10 mouse cellular contexts compared by ENCODE assay signal in the genomic region with DNA sequence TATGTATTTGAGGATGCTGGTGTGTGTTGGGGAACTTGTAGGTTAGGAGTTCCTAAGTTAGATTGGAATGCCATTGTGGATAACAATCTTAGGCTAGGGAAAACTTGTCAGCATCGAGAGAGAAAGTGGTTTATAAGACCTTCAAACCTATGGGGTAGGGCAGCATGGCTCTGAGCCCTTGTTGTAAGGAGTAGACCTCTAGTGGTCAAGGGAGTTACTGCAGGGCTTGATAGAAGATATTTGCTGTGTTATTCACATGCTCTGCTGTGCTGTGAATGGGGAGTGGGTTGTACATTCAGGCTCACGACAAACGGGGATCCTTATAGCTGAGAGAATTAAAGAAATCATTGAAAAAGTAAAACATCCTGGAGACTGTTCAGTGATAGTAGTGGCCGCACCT. TPM values are rescaled to one million over a fixed set of nuclear protein-coding genes. Genes with fewer than 3 reads are reported as not detected.
A peak's percentile ranks its signal among the peaks of the same experiment; 100 is the strongest.
DNase-seq lines count a peak whose midpoint lies in the region; ATAC-seq and TF ChIP-seq lines count a peak whose summit lies in the region.
"Had no signal": no experiment of that assay in that cellular context is flagged by ENCODE, and none has a peak within 500 bp of the region (broad histone marks: within the 10 kb centered on the region; RNA-seq: fewer than 3 reads in every experiment).

No protein-coding gene starts in this region.

- H3K4me1 ChIP-seq in liver, adult 2 months (ENCODE audit: control insufficient read depth, insufficient read depth, low read length) = peaks cover 3% of the 10 kb centered on the region
- 0 out of 2 replicates have a peak, but pooled peaks cover 2% of the 10 kb centered on the region for H3K4me1 ChIP-seq in liver, embryonic 11.5 days (replicated peaks; ENCODE audit: control insufficient read depth, insufficient read depth, low read length)
- H3K4me1 ChIP-seq in liver, postnatal 0 days (ENCODE audit: insufficient read depth) = no peaks in the 10 kb centered on the region

- TF ChIP-seq EP300 in liver, postnatal 0 days (IDR thresholded peaks at IDR 0.05; ENCODE audit: low read depth) = no peak

- H3K4me3 ChIP-seq in liver, adult 2 months (ENCODE audit: insufficient read depth, low read depth, low read length) = no peak overlapping the region
- H3K4me3 ChIP-seq in liver, embryonic 11.5 days (ENCODE audit: low read depth, low read length) = no peak overlapping the region
- H3K4me3 ChIP-seq in liver, postnatal 0 days (ENCODE audit: low read depth, low read length) = no peak overlapping the region
- H3K4me3 ChIP-seq: heart, embryonic 15.5 days; neural tube, embryonic 12.5 days had no signal

- peak; percentile 56; the same call in 1 of the 2 replicates for TF ChIP-seq CTCF in liver, adult 2 months (IDR thresholded peaks at IDR 0.05; ENCODE audit: low read depth, low read length)
- TF ChIP-seq CTCF in liver, postnatal 0 days (IDR thresholded peaks at IDR 0.05; ENCODE audit: low read depth) = peak; percentile 80

- no peaks in the 10 kb centered on the region for H3K27me3 ChIP-seq in liver, adult 2 months (ENCODE audit: control insufficient read depth, insufficient read depth, low read length)
- H3K27me3 ChIP-seq in liver, embryonic 11.5 days (replicated peaks; ENCODE audit: control insufficient read depth, insufficient read depth, low read length) = no peaks in the 10 kb centered on the region
- H3K27me3 ChIP-seq in liver, postnatal 0 days (ENCODE audit: insufficient read depth, low read length) = no peaks in the 10 kb centered on the region
- H3K27me3 ChIP-seq: heart, embryonic 15.5 days; neural tube, embryonic 12.5 days had no signal

- H3K79me2 ChIP-seq in liver, adult 2 months (ENCODE audit: control insufficient read depth, insufficient read depth, low read length) = no peaks in the 10 kb centered on the region

- no peak for TF ChIP-seq POLR2A in liver, adult 2 months (IDR thresholded peaks at IDR 0.05; ENCODE audit: extremely low read depth, insufficient read depth, low read length)

- H3K9me3 ChIP-seq in liver, embryonic 11.5 days (ENCODE audit: control insufficient read depth, low read length) = no peaks in the 10 kb centered on the region
- no peaks in the 10 kb centered on the region for H3K9me3 ChIP-seq in liver, postnatal 0 days (ENCODE audit: low read length)
- H3K9me3 ChIP-seq: heart, embryonic 15.5 days; neural tube, embryonic 12.5 days had no signal

- intact Hi-C loops in heart, postnatal 14 days (cut with DNase I) = loop anchor here (1.0 to 10.0 kb wide), 2 partner anchors 435 to 673 kb away; no protein-coding TSS in a partner anchor

- H3K27ac ChIP-seq in liver, adult 2 months (replicated peaks; ENCODE audit: insufficient read depth, low read depth, low read length) = no peak overlapping the region
- H3K27ac ChIP-seq in liver, embryonic 11.5 days (ENCODE audit: low read depth, low read length) = no peak overlapping the region
- H3K27ac ChIP-seq in liver, postnatal 0 days (ENCODE audit: low read depth) = no peak overlapping the region
- H3K27ac ChIP-seq: heart, embryonic 15.5 days; neural tube, embryonic 12.5 days had no signal

- H3K36me3 ChIP-seq in liver, adult 2 months (ENCODE audit: control insufficient read depth, insufficient read depth, low read length) = no peaks in the 10 kb centered on the region
- no peaks in the 10 kb centered on the region for H3K36me3 ChIP-seq in liver, embryonic 11.5 days (ENCODE audit: control insufficient read depth, insufficient read depth, low read length)
- no peaks in the 10 kb centered on the region for H3K36me3 ChIP-seq in liver, postnatal 0 days (replicated peaks; ENCODE audit: insufficient read depth, low read length)
- H3K36me3 ChIP-seq: heart, embryonic 15.5 days; neural tube, embryonic 12.5 days had no signal

- no peak for ATAC-seq in liver, embryonic 11.5 days (replicated peaks; ENCODE audit: low FRiP score)
- no peak for ATAC-seq in liver, postnatal 0 days

- 43% methylated on average over 4 of the region's 4 CpGs for WGBS in liver, adult 2 months
- WGBS in liver, embryonic 11.5 days = 35% methylated on average over 4 of the region's 4 CpGs
- 34% methylated on average over 4 of the region's 4 CpGs for WGBS in liver, postnatal 0 days (ENCODE audit: insufficient replicate concordance)

- H3K9ac ChIP-seq in liver, adult 2 months (ENCODE audit: low read depth, low read length) = no peak overlapping the region
- H3K9ac ChIP-seq in liver, embryonic 11.5 days (ENCODE audit: low read depth, low read length) = no peak overlapping the region
- H3K9ac ChIP-seq in liver, postnatal 0 days (replicated peaks) = no peak overlapping the region
- H3K9ac ChIP-seq: heart, embryonic 15.5 days; neural tube, embryonic 12.5 days had no signal

- H3K4me2 ChIP-seq in liver, embryonic 11.5 days = no peak overlapping the region
- no peak overlapping the region for H3K4me2 ChIP-seq in liver, postnatal 0 days (ENCODE audit: low read depth, low read length)
- H3K4me2 ChIP-seq: heart, embryonic 15.5 days; neural tube, embryonic 12.5 days had no signal

- peak; percentile 74 for DNase-seq in adrenal gland, postnatal 10 days
- no peak for DNase-seq in adrenal gland, adult 8-10 months
- DNase-seq in liver, adult 2 months (ENCODE audit: extremely low read depth, low read depth, low spot score) = peak; percentile 49
- DNase-seq in liver, embryonic 11.5 days (ENCODE audit: low spot score) = no peak
- DNase-seq in cerebellum, adult 8-10 months = peak; percentile 59
- peak; percentile 45 to 74 for DNase-seq in heart, postnatal 14 days
- DNase-seq in liver, postnatal 0 days = peak; percentile 17
- peak; percentile 27 for DNase-seq in testis, postnatal 14 days (ENCODE audit: low spot score)

RNA-seq across cellular contexts. Expression of gene Rora, which starts 35.8 kb away (rescaled TPM):
- 10 to 100 TPM; 44.1 to 60.6 TPM for total RNA-seq in adrenal gland, postnatal 10 days (2021)
- total RNA-seq in adrenal gland, adult 8-10 months (2022) = 100 to 1,000 TPM in 3 of 4 experiments, 10 to 100 TPM in 1; 72.5 to 179 (median 108) TPM
- total RNA-seq in liver, adult 2 months (2014; rRNA removed) = 30.8 and 38.0 TPM in 2 replicates
- 11.3 and 14.8 TPM in 2 replicates for polyA plus RNA-seq in liver, adult 2 months (2012; rRNA removed)
- polyA plus RNA-seq in liver, embryonic 11.5 days (2014; fragmentation: Nextera tagmentation; extraction: Ambion mirVana) = 3.3 and 4.3 TPM in 2 replicates
- 10 to 100 TPM; 23.3 to 32.9 TPM for total RNA-seq in heart, postnatal 14 days (2021)
- polyA plus RNA-seq in liver, postnatal 0 days (2015; fragmentation: Nextera tagmentation; extraction: Ambion mirVana) = 22.7 and 23.1 TPM in 2 replicates

Comparison
In these comparisons a context has a peak if more than half of its experiments do, and no peak if none do; other contexts are left out.
1. DNase-seq: peak in adrenal gland, postnatal 10 days (single experiment), liver, adult 2 months (single experiment), cerebellum, adult 8-10 months (single experiment), heart, postnatal 14 days (2 of 2), liver, postnatal 0 days (single experiment) and testis, postnatal 14 days (single experiment); none in adrenal gland, adult 8-10 months (single experiment) and liver, embryonic 11.5 days (single experiment).